Comparison of ENCODE assay signal across 24 mouse cellular contexts in the genomic region with DNA sequence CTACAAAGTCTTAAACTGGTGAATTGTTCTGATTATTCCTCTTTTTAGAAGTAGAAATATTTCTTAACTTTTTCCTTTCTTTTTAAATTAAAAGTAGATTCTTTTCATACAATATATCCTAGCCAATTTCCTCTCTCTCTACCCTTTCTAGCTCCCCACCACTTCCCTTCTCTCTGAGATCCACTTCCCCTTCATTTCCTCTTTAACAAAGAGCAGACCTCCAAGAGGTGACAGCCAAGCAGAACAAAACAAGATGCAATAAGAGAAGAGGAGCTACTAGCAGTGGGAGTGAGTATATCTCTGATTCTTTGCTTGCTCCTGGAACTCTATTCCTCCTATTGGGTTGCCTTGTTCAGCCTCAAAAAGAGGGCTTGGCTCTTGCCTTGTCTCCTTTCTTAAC.
DNase-seq lines count a peak whose midpoint lies in the region; ATAC-seq lines count a peak whose summit lies in the region.
"Had no signal": no experiment of that assay in that cellular context is flagged by ENCODE, and none has a peak within 500 bp of the region (broad histone marks: within the 10 kb centered on the region; RNA-seq: fewer than 3 reads in every experiment).

No protein-coding gene starts in this region.

- no peaks in the 10 kb centered on the region for H3K27me3 ChIP-seq in lung, embryonic 16.5 days (ENCODE audit: control insufficient read depth, insufficient read depth, low read depth, low read length)
- no peaks in the 10 kb centered on the region for H3K27me3 ChIP-seq in forebrain, embryonic 14.5 days (replicated peaks; ENCODE audit: control insufficient read depth, insufficient read depth, low read length)
- H3K27me3 ChIP-seq: embryonic facial prominence, embryonic 15.5 days; forebrain, embryonic 15.5 days; hindbrain, embryonic 13.5 days had no signal

- no peak for DNase-seq in lung, postnatal 4 days
- DNase-seq in A20 (ENCODE audit: low read depth, low spot score) = peak; percentile 49
- DNase-seq in naive thymus-derived CD4-positive, alpha-beta T cell, adult 2 months (ENCODE audit: low read depth) = peak; percentile 18
- no peak for DNase-seq in MN1 (ENCODE audit: low spot score)
- DNase-seq in forebrain, embryonic 14.5 days (ENCODE audit: low spot score) = no peak
- no peak for DNase-seq in left cerebral cortex, adult 8-10 months (ENCODE audit: low spot score in 2 of 2)
- DNase-seq: adrenal gland, adult 2 months; adrenal gland, postnatal 25 days; cerebellum, adult 18-20 months; cerebellum, adult 9-11 months; cerebellum, postnatal 36 days; embryo, embryonic 11 days; gastrocnemius, postnatal 36 days; heart, adult 18-20 months; heart, postnatal 10 days; heart, postnatal 4 days had no signal

- no peak for ATAC-seq in lung, embryonic 16.5 days (ENCODE audit: low read depth)
- peak; percentile 62 for ATAC-seq in granulocyte monocyte progenitor cell, adult 5-6 weeks (replicated peaks; ENCODE audit: poor library complexity, severe bottlenecking)
- no peak for ATAC-seq in forebrain, embryonic 14.5 days
- ATAC-seq: forebrain, embryonic 15.5 days had no signal

- H3K4me1 ChIP-seq in lung, embryonic 16.5 days (replicated peaks; ENCODE audit: control insufficient read depth, insufficient read depth, low read length) = peaks cover 13% of the 10 kb centered on the region
- no peaks in the 10 kb centered on the region for H3K4me1 ChIP-seq in forebrain, embryonic 14.5 days (ENCODE audit: control insufficient read depth, insufficient read depth, low read length)
- H3K4me1 ChIP-seq: embryonic facial prominence, embryonic 15.5 days; forebrain, embryonic 10.5 days; forebrain, embryonic 15.5 days; heart, embryonic 10.5 days; hindbrain, embryonic 13.5 days had no signal

- H3K4me3 ChIP-seq in lung, embryonic 16.5 days (ENCODE audit: low read length) = no peak overlapping the region
- H3K4me3 ChIP-seq in forebrain, embryonic 14.5 days (ENCODE audit: low read depth, low read length) = no peak overlapping the region
- H3K4me3 ChIP-seq: embryonic facial prominence, embryonic 15.5 days; erythroblast, embryonic 14.5 days; forebrain, embryonic 10.5 days; forebrain, embryonic 15.5 days; heart, embryonic 10.5 days; hindbrain, embryonic 13.5 days had no signal

- no peaks in the 10 kb centered on the region for H3K36me3 ChIP-seq in lung, embryonic 16.5 days (ENCODE audit: control insufficient read depth, insufficient read depth, low read length)
- H3K36me3 ChIP-seq in forebrain, embryonic 14.5 days (ENCODE audit: control insufficient read depth, insufficient read depth, low read length) = no peaks in the 10 kb centered on the region
- H3K36me3 ChIP-seq: embryonic facial prominence, embryonic 15.5 days; forebrain, embryonic 10.5 days; forebrain, embryonic 15.5 days; heart, embryonic 10.5 days; hindbrain, embryonic 13.5 days had no signal

- H3K9ac ChIP-seq in lung, embryonic 16.5 days (ENCODE audit: low read length) = no peak overlapping the region
- no peak overlapping the region for H3K9ac ChIP-seq in forebrain, embryonic 14.5 days (ENCODE audit: low read length)
- H3K9ac ChIP-seq: embryonic facial prominence, embryonic 15.5 days; forebrain, embryonic 15.5 days; hindbrain, embryonic 13.5 days had no signal

- H3K27ac ChIP-seq in lung, embryonic 16.5 days (ENCODE audit: low read length) = peak overlapping the region; percentile 80
- H3K27ac ChIP-seq in forebrain, embryonic 14.5 days (ENCODE audit: low read depth, low read length) = no peak overlapping the region
- H3K27ac ChIP-seq: embryonic facial prominence, embryonic 15.5 days; forebrain, embryonic 10.5 days; forebrain, embryonic 15.5 days; heart, embryonic 10.5 days; hindbrain, embryonic 13.5 days had no signal

- no peaks in the 10 kb centered on the region for H3K9me3 ChIP-seq in lung, embryonic 16.5 days (ENCODE audit: control insufficient read depth, low read length)
- H3K9me3 ChIP-seq in forebrain, embryonic 14.5 days (replicated peaks; ENCODE audit: control insufficient read depth, low read length) = no peaks in the 10 kb centered on the region
- H3K9me3 ChIP-seq: embryonic facial prominence, embryonic 15.5 days; forebrain, embryonic 10.5 days; forebrain, embryonic 15.5 days; heart, embryonic 10.5 days; hindbrain, embryonic 13.5 days had no signal

- no peak overlapping the region for H3K4me2 ChIP-seq in lung, embryonic 16.5 days (ENCODE audit: low read depth, low read length)
- no peak overlapping the region for H3K4me2 ChIP-seq in forebrain, embryonic 14.5 days (ENCODE audit: low read length)
- H3K4me2 ChIP-seq: embryonic facial prominence, embryonic 15.5 days; forebrain, embryonic 15.5 days; hindbrain, embryonic 13.5 days had no signal

Comparison
In these comparisons a context has a peak if more than half of its experiments do, and no peak if none do; other contexts are left out.
1. DNase-seq: peak in A20 (single experiment) and naive thymus-derived CD4-positive, alpha-beta T cell, adult 2 months (single experiment); none in lung, postnatal 4 days (0 of 2), MN1 (single experiment), forebrain, embryonic 14.5 days (single experiment) and left cerebral cortex, adult 8-10 months (0 of 2).